Mouse (Mus musculus) midbrain, embryonic 10.5 days (tissue): Measurements from ENCODE around the gene Pbx1. TPM values are rescaled to one million over a fixed set of nuclear protein-coding genes. Genes with fewer than 3 reads are reported as not detected.

ENCODE experiments used
- DNase-seq: peaks from one replicate; pipeline ENCODE4 v3.0.0-alpha.2; 2017; ENCODE audit warnings: low spot score
- H3K27ac ChIP-seq: fragments of 300-500 bp; sonication (generic); replicated peaks from 2 replicates; pipeline ENCODE4 v1.5.1; 2016; ENCODE audit warnings: mild to moderate bottlenecking
- H3K27me3 ChIP-seq: fragments of 300-500 bp; sonication (generic); 2 replicates; pipeline ENCODE4 v1.6.1; 2016; ENCODE audit warnings: low read depth, mild to moderate bottlenecking; ENCODE audit not compliant: poor library complexity, severe bottlenecking
- H3K36me3 ChIP-seq: fragments of 300-500 bp; sonication (generic); 2 replicates; pipeline ENCODE4 v1.6.1; 2016; ENCODE audit warnings: mild to moderate bottlenecking, moderate library complexity
- H3K4me1 ChIP-seq: fragments of 300-500 bp; sonication (generic); 2 replicates; pipeline ENCODE4 v1.6.1; 2016
- H3K4me3 ChIP-seq: fragments of 300-500 bp; sonication (generic); 2 replicates; pipeline ENCODE4 v1.5.1; 2016; ENCODE audit warnings: mild to moderate bottlenecking, moderate library complexity
- H3K9me3 ChIP-seq: fragments of 300-500 bp; sonication (generic); replicated peaks from 2 replicates; pipeline ENCODE4 v1.6.1; 2016; ENCODE audit warnings: mild to moderate bottlenecking
- WGBS: fragments of 180-500 bp; shearing (Covaris S2); methylation state at CpG from one replicate; pipeline ENCODE4 v1.1.7; 2016; 5-methylcytosine and 5-hydroxymethylcytosine counted together
- polyA plus RNA-seq: library from polyadenylated mRNA; unstranded; fragments of >200 nt; fragmentation: Nextera tagmentation; extraction: Ambion mirVana; gene quantifications from 2 replicates; pipeline ENCODE4 v1.2.1, GENCODE M21; 2016

Gene Pbx1
- polyA plus RNA-seq, 1 experiment from 2014 or later: 34.9 TPM

DNA sequence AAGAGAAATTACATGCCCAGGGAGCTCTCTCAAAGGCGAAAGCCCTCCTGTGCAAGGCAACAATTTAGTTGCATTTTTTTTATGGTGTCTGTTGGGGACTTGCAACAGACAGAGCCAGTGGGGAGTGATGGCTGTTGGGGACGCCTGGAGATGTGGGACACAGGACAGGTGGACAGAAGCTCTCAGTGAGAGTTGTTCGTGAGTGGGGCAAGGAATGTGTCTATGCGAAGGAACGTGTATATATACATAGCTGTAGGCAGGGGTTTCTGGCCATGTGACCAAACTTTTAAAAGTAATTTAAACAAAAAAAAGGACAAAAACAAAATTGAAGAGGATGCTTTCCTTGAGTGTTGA is 39.6 kb downstream of the Pbx1 start:
- H3K27ac ChIP-seq: peak overlapping the region; percentile 40; the same call in 1 of the 2 replicates
- no peak for DNase-seq
- peak overlapping the region; percentile 21; the same call in 1 of the 2 replicates for H3K4me3 ChIP-seq
- peaks cover 44% of the 10 kb centered on the region for H3K36me3 ChIP-seq
- 55% methylated on average over 5 of the region's 5 CpGs for WGBS
- no peaks in the 10 kb centered on the region for H3K9me3 ChIP-seq
- H3K4me1 ChIP-seq: peaks cover 42% of the 10 kb centered on the region
- H3K27me3 ChIP-seq: no peaks in the 10 kb centered on the region

DNA sequence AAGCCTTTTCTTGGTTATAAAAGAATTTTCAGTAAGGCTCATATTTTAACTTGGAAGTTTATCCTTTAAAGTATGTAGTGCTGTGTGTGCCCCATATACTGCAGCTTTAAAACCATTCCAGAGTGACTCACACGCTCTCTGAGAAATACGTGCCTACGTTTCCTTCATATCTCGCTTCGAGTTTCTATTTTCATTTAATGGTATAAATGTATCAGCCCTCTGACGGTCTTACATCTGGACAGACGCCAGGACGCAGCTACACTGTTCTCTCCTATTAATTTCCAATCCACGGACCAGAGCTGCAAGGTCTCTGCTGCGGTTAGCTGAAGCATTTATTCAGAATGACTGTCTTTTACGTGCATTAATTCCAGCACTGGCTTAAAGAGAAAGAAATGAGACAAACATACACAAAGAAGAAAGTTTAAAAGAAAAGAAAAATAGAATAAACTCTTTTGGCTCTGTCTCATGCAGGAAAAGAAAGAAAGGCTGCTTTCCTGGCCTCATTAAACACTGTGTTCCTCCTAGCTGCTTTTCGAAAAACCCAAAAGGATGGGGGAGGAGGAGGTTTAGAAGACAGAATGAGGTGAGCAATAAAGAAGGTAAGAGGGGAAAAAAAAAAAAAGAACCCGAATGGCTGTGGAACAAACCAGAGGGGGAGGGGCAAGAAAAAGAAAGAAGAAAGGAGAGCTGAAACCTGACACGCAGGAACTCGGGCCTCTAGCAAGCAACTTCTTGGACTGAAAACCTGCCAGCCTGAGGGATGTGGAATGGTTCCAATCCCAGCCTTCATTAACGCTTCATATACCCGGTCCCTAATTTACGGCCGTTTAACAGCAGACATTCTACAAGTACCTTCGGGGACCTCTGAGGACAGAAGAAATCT is 40.2 kb downstream of the Pbx1 start:
- Histone ChIP-seq H3K9me3 (no peaks in the 10 kb centered on the region), H3K27me3 (no peaks in the 10 kb centered on the region), H3K27ac (peak overlapping the region; percentile 40; the same call in 1 of the 2 replicates), H3K4me3 (peak overlapping the region; percentile 21; the same call in 1 of the 2 replicates), H3K4me1 (peaks cover 46% of the 10 kb centered on the region), H3K36me3 (peaks cover 38% of the 10 kb centered on the region)
- WGBS: 48% methylated on average over 20 of the region's 20 CpGs
- DNase-seq: no peak

DNA sequence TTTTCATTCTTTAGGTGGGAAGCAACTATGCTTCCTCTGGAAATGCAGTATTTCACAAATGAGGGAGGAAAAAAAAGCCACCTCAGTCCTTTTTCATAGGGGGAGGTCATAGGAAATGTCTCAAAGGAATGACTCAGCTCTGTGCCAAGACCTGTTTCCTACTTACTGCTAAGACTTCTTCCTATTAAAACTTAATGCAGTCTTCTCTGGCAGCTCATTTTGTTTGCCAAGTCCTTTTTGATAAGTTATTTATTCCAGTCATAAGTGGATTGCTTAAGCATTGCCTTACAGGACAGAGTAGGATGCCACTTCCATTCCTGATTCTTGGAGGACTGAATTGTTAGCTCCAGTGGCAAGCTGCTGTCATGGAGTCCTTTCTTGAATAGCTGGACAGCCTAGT is 41.3 kb downstream of the Pbx1 start:
- H3K27ac ChIP-seq: no peak overlapping the region

DNA sequence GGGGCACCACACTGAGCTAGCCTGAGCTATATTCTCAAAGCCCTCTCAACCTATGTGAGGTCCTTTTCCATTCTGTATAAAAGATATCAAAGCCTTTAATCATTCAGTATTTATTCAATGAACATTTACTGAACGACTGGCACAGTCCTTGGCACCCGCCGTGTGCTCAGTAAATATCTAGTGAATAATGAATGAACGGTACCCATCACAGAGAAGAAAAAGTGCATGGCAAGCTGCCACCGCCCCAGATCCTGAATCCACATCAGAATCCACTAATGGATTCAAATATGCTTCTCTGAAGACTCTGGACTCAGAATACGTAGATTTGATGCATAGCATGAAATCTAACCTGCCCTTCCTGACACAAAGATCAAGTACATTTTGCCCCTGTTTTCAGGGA is 45.9 kb downstream of the Pbx1 start:
- Histone ChIP-seq H3K27me3 (no peaks in the 10 kb centered on the region), H3K27ac (no peak overlapping the region), H3K4me3 (no peak overlapping the region), H3K36me3 (peaks cover 20% of the 10 kb centered on the region), H3K9me3 (no peaks in the 10 kb centered on the region), H3K4me1 (peaks cover 62% of the 10 kb centered on the region)
- WGBS: 90% methylated on average over 6 of the region's 6 CpGs
- DNase-seq: no peak

More for the DNA sequence above, 41.3 kb downstream of the Pbx1 start:
- H3K36me3 ChIP-seq: peaks cover 37% of the 10 kb centered on the region
- H3K27me3 ChIP-seq: no peaks in the 10 kb centered on the region
- H3K4me1 ChIP-seq: peaks cover 54% of the 10 kb centered on the region
- no peaks in the 10 kb centered on the region for H3K9me3 ChIP-seq
- no peak overlapping the region for H3K4me3 ChIP-seq
- no peak for DNase-seq

DNA sequence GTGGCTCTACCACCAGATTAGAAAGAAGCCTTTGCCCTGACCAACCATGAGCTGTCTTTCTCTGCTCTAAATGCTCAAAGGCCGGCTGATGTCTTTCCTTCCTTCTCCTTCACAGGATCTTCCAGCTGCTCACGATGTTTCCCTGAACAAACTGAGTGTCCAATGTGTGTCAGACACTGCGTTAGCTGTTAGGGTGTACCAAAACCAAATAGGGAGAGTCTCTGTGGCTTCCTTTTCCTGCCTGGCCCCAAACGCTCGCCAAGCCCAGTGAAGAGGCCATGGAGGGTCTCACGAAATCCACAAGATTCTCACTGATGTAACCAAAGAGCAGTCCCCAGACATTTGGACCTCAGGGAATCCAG is 47.5 kb downstream of the Pbx1 start:
- Histone ChIP-seq H3K9me3 (no peaks in the 10 kb centered on the region), H3K27ac (peak overlapping the region; percentile 85), H3K4me3 (peak overlapping the region; percentile 20; the same call in 1 of the 2 replicates), H3K4me1 (peaks cover 77% of the 10 kb centered on the region), H3K36me3 (peaks cover 11% of the 10 kb centered on the region; the same call in 1 of the 2 replicates), H3K27me3 (no peaks in the 10 kb centered on the region)
- 29% methylated on average over 6 of the region's 6 CpGs for WGBS
- DNase-seq: no peak

DNA sequence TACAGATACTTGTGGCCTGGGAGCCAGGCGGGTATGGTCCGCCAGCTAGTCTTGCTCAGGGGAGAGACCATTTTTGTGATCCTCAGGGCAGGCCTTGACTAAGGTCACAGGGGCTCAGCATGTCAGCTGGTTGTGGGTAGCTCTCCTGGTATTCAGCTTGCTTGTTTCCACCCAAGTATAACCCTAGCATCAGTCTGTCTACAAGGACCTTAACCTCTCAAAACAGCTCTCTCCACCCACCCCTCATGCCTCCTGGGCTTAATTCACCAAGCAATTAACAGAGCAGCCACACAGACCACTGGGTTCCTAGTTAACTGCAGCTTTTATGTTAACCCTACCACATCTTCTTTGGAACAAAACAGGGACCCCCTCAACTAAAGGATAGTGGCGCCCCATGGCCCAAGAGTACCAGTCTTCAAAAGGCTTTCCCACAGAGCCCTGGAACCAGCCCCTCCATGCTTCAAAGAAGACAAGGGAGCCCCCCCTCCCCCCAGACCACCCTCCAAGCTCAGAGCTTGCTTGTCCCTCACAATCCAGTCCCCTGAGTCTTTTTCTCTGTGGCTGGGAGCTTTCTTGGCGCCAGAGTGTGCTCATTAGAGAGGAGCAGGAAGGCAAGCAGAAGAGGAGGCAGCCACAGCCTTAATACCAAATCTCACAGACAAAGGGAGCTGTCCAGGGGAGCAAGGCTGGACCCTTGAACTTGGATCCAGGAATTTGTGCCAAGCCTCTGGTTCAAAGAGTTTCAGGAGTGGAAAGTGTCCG is 48.1 kb downstream of the Pbx1 start:
- H3K27me3 ChIP-seq: no peaks in the 10 kb centered on the region
- peak overlapping the region; percentile 85 for H3K27ac ChIP-seq
- H3K36me3 ChIP-seq: peaks cover 12% of the 10 kb centered on the region; the same call in 1 of the 2 replicates
- H3K4me3 ChIP-seq: peak overlapping the region; percentile 20; the same call in 1 of the 2 replicates
- peak; percentile 55 for DNase-seq
- peaks cover 83% of the 10 kb centered on the region for H3K4me1 ChIP-seq
- no peaks in the 10 kb centered on the region for H3K9me3 ChIP-seq
- 11% methylated on average over 5 of the region's 5 CpGs for WGBS

DNA sequence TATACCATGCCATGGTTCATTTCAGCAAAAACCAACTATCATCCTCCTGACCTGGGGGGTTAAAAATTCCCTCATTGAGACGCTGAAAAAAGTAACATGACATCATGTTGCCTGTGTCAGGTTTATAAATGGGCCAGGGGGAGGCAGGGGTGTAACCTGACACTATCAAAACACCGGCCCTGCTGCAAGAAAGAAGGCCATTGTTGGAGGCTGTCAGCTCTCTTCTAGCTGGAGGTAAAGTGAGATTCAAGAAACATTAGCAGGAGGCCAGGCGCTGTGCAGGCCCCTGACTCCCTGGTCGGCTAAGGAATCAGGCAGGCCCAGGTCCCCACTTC is 49.3 kb downstream of the Pbx1 start:
- Histone ChIP-seq H3K27me3 (no peaks in the 10 kb centered on the region), H3K27ac (peak overlapping the region; percentile 85), H3K4me3 (peak overlapping the region; percentile 19; the same call in 1 of the 2 replicates), H3K36me3 (peaks cover 10% of the 10 kb centered on the region; the same call in 1 of the 2 replicates), H3K4me1 (peaks cover 94% of the 10 kb centered on the region), H3K9me3 (no peaks in the 10 kb centered on the region)
- peak; percentile 50 for DNase-seq
- WGBS: 4% methylated on average over 4 of the region's 4 CpGs

DNA sequence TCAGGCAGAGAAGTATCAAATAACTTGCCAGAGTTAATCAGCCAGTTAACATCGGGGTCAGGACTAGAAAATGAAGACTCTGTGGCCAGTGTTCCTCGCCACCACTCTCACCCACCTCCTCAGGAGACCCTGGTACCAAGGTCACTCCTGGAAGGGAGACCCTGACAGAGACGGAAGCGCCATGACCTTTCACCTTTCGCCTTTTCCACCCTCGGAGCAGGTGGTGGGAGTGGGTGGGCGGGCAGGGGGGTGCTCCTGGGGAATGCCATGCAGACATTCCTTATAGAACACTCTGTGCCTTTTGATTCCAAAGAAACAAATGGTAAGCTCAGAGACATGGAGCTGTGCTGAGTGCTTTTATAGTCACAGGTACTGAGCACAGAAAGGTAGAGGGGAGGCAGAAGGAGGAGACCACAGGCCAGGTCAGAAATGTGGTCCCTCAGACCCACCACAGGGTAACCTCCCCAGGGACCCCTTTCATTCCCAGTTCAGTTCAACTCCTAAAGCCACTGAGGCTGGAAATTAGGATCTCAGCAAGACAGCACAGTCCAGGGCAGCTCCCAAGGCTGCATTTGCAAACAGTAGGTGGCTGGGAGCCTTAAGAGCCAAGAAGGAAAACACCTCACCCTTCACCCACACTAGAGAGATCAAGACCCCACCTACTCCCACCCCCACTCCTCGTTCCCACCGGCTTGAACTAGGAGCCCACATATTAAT is 49.8 kb downstream of the Pbx1 start:
- H3K9me3 ChIP-seq: no peaks in the 10 kb centered on the region
- H3K4me1 ChIP-seq: peaks cover 97% of the 10 kb centered on the region
- H3K27me3 ChIP-seq: no peaks in the 10 kb centered on the region
- DNase-seq: no peak
- H3K27ac ChIP-seq: peak overlapping the region; percentile 85
- 18% methylated on average over 9 of the region's 9 CpGs for WGBS
- 0 out of 2 replicates have a peak overlapping the region, but pooled peaks have one; percentile 19 for H3K4me3 ChIP-seq
- H3K36me3 ChIP-seq: peaks cover 10% of the 10 kb centered on the region; the same call in 1 of the 2 replicates

DNA sequence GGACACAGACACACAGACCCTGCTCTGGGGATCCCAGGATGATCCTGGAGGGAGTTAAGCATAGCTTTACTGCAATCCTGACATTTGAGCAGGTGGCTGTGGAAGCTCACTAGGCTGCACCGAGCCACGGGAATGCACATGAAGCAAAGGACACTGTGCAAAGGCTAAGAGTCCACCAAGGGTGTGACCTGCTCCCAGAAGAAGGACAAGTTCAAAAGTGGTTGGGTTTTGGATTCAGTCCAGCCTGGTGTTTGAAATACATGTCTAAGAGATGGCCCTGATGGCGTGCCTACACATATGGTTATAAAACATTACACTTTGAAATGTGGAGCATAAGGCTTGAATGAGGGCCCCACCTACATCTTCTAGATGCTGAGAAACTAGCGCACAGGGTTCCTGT is 50.6 kb downstream of the Pbx1 start:
- Histone ChIP-seq H3K4me3 (no peak overlapping the region), H3K27me3 (no peaks in the 10 kb centered on the region), H3K36me3 (peaks cover 10% of the 10 kb centered on the region; the same call in 1 of the 2 replicates), H3K4me1 (peaks cover 89% of the 10 kb centered on the region), H3K27ac (peak overlapping the region; percentile 43; the same call in 1 of the 2 replicates), H3K9me3 (no peaks in the 10 kb centered on the region)
- 77% methylated on average over 4 of the region's 4 CpGs for WGBS
- no peak for DNase-seq

DNA sequence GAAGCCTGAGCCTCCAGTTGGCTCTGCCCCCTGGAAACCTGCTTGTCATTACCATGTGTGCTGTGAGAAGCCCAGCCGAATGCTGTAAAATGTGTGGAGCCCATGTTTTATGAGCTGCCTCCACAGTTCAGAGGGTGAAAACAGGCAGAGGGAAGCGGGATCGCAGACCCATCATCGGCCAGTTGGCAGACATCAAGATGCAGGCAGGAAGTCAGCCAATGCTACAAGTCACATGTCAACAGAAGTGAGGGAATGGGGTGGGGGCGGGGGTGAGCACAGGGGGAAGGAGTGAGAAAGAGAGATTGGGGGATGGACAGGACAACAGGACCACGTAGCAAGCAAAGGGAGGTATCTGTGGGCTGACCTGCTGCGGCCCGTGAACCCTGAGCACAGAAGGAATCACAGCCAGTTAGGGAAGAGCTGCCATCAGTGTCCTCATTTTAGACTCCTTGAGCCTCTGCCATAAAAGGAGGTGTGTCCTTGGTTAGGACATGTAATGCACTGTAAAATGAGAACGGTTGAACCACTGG is 51.8 kb downstream of the Pbx1 start:
- no peak overlapping the region; the same call in 1 of the 2 replicates for H3K27ac ChIP-seq
- WGBS: 83% methylated on average over 9 of the region's 9 CpGs
- H3K36me3 ChIP-seq: peaks cover 10% of the 10 kb centered on the region; the same call in 1 of the 2 replicates
- peaks cover 78% of the 10 kb centered on the region for H3K4me1 ChIP-seq
- DNase-seq: no peak
- H3K9me3 ChIP-seq: no peaks in the 10 kb centered on the region
- no peaks in the 10 kb centered on the region for H3K27me3 ChIP-seq
- no peak overlapping the region for H3K4me3 ChIP-seq

DNA sequence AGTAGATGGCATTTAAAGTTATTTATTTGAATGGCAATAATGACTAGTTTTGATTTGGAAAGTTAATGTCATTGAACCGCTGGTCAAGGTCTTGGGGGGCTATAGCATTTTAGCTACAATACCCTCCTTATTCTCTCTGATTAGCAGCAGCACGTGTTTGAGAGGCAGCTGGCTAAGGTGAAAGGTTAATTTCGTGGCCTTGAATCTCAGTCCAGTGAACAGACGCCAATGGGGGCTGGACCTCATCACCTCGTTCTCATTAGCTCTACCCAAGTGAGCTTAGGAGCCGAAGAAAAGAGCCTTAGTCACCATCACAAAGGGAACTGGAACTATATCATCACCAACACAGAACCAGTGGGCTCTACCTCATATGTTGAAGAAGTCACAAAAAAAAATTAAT is 54.4 kb downstream of the Pbx1 start:
- no peak overlapping the region for H3K27ac ChIP-seq
- peaks cover 51% of the 10 kb centered on the region for H3K4me1 ChIP-seq
- H3K9me3 ChIP-seq: no peaks in the 10 kb centered on the region
- whole genome bisulfite sequencing: 54% methylated on average over 6 of the region's 6 CpGs
- H3K27me3 ChIP-seq: no peaks in the 10 kb centered on the region
- DNase-seq: no peak
- peaks cover 19% of the 10 kb centered on the region for H3K36me3 ChIP-seq
- H3K4me3 ChIP-seq: no peak overlapping the region

DNA sequence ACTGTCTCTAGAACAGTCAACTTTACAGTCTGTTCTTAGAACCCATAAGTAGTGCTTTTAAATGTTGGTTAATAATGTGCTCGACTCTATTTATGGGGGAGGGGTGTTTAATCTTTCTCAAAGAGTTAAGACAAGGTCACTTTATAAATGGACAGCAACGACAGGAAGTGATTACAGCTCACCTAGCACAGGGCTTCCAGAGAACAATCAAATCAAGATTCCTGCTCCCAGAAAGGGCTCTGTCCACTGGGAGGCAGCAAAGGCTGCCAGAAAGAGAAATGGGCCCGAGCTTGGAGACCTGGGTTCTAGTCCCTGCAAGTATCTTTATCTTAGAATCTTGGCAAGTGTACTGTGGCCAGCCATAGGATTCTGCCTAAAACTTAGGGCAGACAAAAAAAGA is 55.7 kb downstream of the Pbx1 start:
- WGBS: 75% methylated on average over 3 of the region's 3 CpGs
- Histone ChIP-seq H3K9me3 (no peaks in the 10 kb centered on the region), H3K4me3 (no peak overlapping the region), H3K4me1 (peaks cover 38% of the 10 kb centered on the region), H3K27me3 (no peaks in the 10 kb centered on the region), H3K36me3 (peaks cover 31% of the 10 kb centered on the region), H3K27ac (no peak overlapping the region)
- DNase-seq: no peak
